Mouse (Mus musculus) thymus, postnatal 0 days (tissue): Measurements from ENCODE around the gene Fen1. TPM values are rescaled to one million over a fixed set of nuclear protein-coding genes. Genes with fewer than 3 reads are reported as not detected.
"Not testable (repeated sequence)": the region's sequence is repeated elsewhere in the genome, so short reads cannot be mapped to it uniquely, and the experiment has no call there.

Experiments used
- DNase-seq: peaks from one replicate; pipeline ENCODE4 v3.0.0-alpha.2; 2015; ENCODE audit warnings: low spot score
- polyA plus RNA-seq: library from polyadenylated mRNA; unstranded; fragments of >200 nt; fragmentation: Nextera tagmentation; extraction: Ambion mirVana; gene quantifications from 2 replicates; pipeline ENCODE4 v1.2.1, GENCODE M21; 2015

The Fen1 gene
- polyA plus RNA-seq, 1 experiment from 2014 or later: 127 TPM

GRCm38 (mm10) chr19:10182142-10182541 is 21.8 kb downstream of the Fen1 start:
- DNase-seq: no peak

- no peak for DNase-seq
Observed at GRCm38 (mm10) chr19:10181225-10181624, 22.7 kb downstream of the Fen1 start.

- no peak for DNase-seq
Observed at GRCm38 (mm10) chr19:10176941-10177372, 27.0 kb downstream of the Fen1 start.

GRCm38 (mm10) chr19:10176477-10176876 is 27.5 kb downstream of the Fen1 start:
- DNase-seq: no peak

GRCm38 (mm10) chr19:10174956-10175355 is 29.0 kb downstream of the Fen1 start:
- no peak for DNase-seq

GRCm38 (mm10) chr19:10173844-10174539 is 30.0 kb downstream of the Fen1 start:
- DNase-seq: peak; percentile 16

- no peak for DNase-seq
Observed at GRCm38 (mm10) chr19:10173116-10173718, 30.8 kb downstream of the Fen1 start.

- DNase-seq: no peak
Observed at GRCm38 (mm10) chr19:10171846-10172245, 32.1 kb downstream of the Fen1 start.

GRCm38 (mm10) chr19:10171359-10171758 is 32.6 kb downstream of the Fen1 start:
- DNase-seq: no peak

- no peak for DNase-seq
Observed at GRCm38 (mm10) chr19:10170466-10170865, 33.5 kb downstream of the Fen1 start.

GRCm38 (mm10) chr19:10169692-10170330 is 34.2 kb downstream of the Fen1 start:
- not testable (repeated sequence) for DNase-seq

- no peak for DNase-seq
Observed at GRCm38 (mm10) chr19:10169179-10169578, 34.8 kb downstream of the Fen1 start.

- no peak for DNase-seq
Observed at GRCm38 (mm10) chr19:10168441-10168840, 35.5 kb downstream of the Fen1 start.

GRCm38 (mm10) chr19:10167951-10168350 is 36.0 kb downstream of the Fen1 start:
- no peak for DNase-seq

GRCm38 (mm10) chr19:10167112-10167511 is 36.9 kb downstream of the Fen1 start:
- DNase-seq: no peak

GRCm38 (mm10) chr19:10165928-10166327 is 38.0 kb downstream of the Fen1 start:
- not testable (repeated sequence) for DNase-seq

- DNase-seq: no peak
Observed at GRCm38 (mm10) chr19:10163896-10164295, 40.1 kb downstream of the Fen1 start.

GRCm38 (mm10) chr19:10157725-10158124 is 46.2 kb downstream of the Fen1 start:
- DNase-seq: no peak

GRCm38 (mm10) chr19:10149189-10149588 is 54.8 kb downstream of the Fen1 start:
- DNase-seq: no peak
